Mouse (Mus musculus): Measurements from ENCODE around the gene Noto. TPM values are rescaled to one million over a fixed set of nuclear protein-coding genes. Genes with fewer than 3 reads are reported as not detected.

Noto gene
- total and polyA plus RNA-seq, 3 experiments, result not detected

Other genes with a start within 250 kb of the Noto start
- gene Emx1, start 236.4 kb upstream of the Noto start, total RNA-seq (2012; rRNA removed), result not detected in 2 replicates
- not detected for gene Emx1, start 236.4 kb upstream of the Noto start, polyA plus RNA-seq (2012; ENCODE audit: insufficient read depth in 1 of 2, insufficient read length in 2 of 2, low read depth in 1 of 2, low replicate concordance in 2 of 2, missing spikeins in 1 of 2)
- 1.8 and 2.0 TPM in 2 replicates for gene Sfxn5, start 90.5 kb upstream of the Noto start, total RNA-seq (2012; rRNA removed)
- gene Sfxn5, start 90.5 kb upstream of the Noto start, polyA plus RNA-seq (2012; ENCODE audit: insufficient read depth in 1 of 2, insufficient read length in 2 of 2, low read depth in 1 of 2, low replicate concordance in 2 of 2, missing spikeins in 1 of 2), result 1 to 10 TPM in 1 of 2 experiments, not detected in 1; 3.0 TPM
- 3.1 and 3.3 TPM in 2 replicates for gene Rab11fip5, start 49.3 kb upstream of the Noto start, total RNA-seq (2012; rRNA removed)
- gene Rab11fip5, start 49.3 kb upstream of the Noto start, polyA plus RNA-seq (2012; ENCODE audit: insufficient read depth in 1 of 2, insufficient read length in 2 of 2, low read depth in 1 of 2, low replicate concordance in 2 of 2, missing spikeins in 1 of 2), result 1 to 10 TPM in 1 of 2 experiments, not detected in 1; 8.5 TPM
- 82.5 and 102 TPM in 2 replicates for gene Smyd5, start 8.1 kb downstream of the Noto start, total RNA-seq (2012; rRNA removed)
- gene Smyd5, start 8.1 kb downstream of the Noto start, polyA plus RNA-seq (2012; ENCODE audit: insufficient read depth in 1 of 2, insufficient read length in 2 of 2, low read depth in 1 of 2, low replicate concordance in 2 of 2, missing spikeins in 1 of 2), result 100 to 1,000 TPM in 1 of 2 experiments, not detected in 1; 113 TPM
- 660 and 731 TPM in 2 replicates for gene Cct7, start 27.6 kb downstream of the Noto start, total RNA-seq (2012; rRNA removed)
- gene Cct7, start 27.6 kb downstream of the Noto start, polyA plus RNA-seq (2012; ENCODE audit: insufficient read depth in 1 of 2, insufficient read length in 2 of 2, low read depth in 1 of 2, low replicate concordance in 2 of 2, missing spikeins in 1 of 2), result 100 to 1,000 TPM; 222 to 660 TPM
- 29.3 and 33.6 TPM in 2 replicates for gene Pradc1, start 28.1 kb downstream of the Noto start, total RNA-seq (2012; rRNA removed)
- gene Pradc1, start 28.1 kb downstream of the Noto start, polyA plus RNA-seq (2012; ENCODE audit: insufficient read depth in 1 of 2, insufficient read length in 2 of 2, low read depth in 1 of 2, low replicate concordance in 2 of 2, missing spikeins in 1 of 2), result 10 to 100 TPM in 1 of 2 experiments, not detected in 1; 47.9 TPM
- 0.04 TPM in 1 of 2 replicates, not detected in the other for gene Fbxo41, start 79.1 kb downstream of the Noto start, total RNA-seq (2012; rRNA removed)
- under 1 TPM in 1 of 2 experiments, not detected in 1; 0.01 TPM for gene Fbxo41, start 79.1 kb downstream of the Noto start, polyA plus RNA-seq (2012; ENCODE audit: insufficient read depth in 1 of 2, insufficient read length in 2 of 2, low read depth in 1 of 2, low replicate concordance in 2 of 2, missing spikeins in 1 of 2)
- gene Egr4, start 89.7 kb downstream of the Noto start, total RNA-seq (2012; rRNA removed), result not detected in 2 replicates
- gene Egr4, start 89.7 kb downstream of the Noto start, polyA plus RNA-seq (2012; ENCODE audit: insufficient read depth in 1 of 2, insufficient read length in 2 of 2, low read depth in 1 of 2, low replicate concordance in 2 of 2, missing spikeins in 1 of 2), result not detected
- gene Alms1, start 163.6 kb downstream of the Noto start, total RNA-seq (2012; rRNA removed), result 8.8 and 9.0 TPM in 2 replicates
- gene Alms1, start 163.6 kb downstream of the Noto start, polyA plus RNA-seq (2012; ENCODE audit: insufficient read depth in 1 of 2, insufficient read length in 2 of 2, low read depth in 1 of 2, low replicate concordance in 2 of 2, missing spikeins in 1 of 2), result 10 to 100 TPM in 1 of 2 experiments, 1 to 10 TPM in 1; 7.5 to 47.3 TPM